Mouse (Mus musculus) stomach, postnatal 0 days (tissue): ENCODE measurements around the gene Krt4. TPM values are rescaled to one million over a fixed set of nuclear protein-coding genes. Genes with fewer than 3 reads are reported as not detected.

Experiments used
- ATAC-seq: fragments of 200-750 bp; cut with Nextera tagmentation; 2 replicates; pipeline ENCODE4 v1.8.0; 2017; ENCODE audit not compliant: low FRiP score, low TSS enrichment
- DNase-seq: peaks from one replicate; pipeline ENCODE4 v3.0.0-alpha.2; 2016; ENCODE audit warnings: low spot score
- H3K27ac ChIP-seq: fragments of 300-500 bp; sonication (generic); replicated peaks from 2 replicates; pipeline ENCODE4 v1.5.1; 2014; ENCODE audit warnings: mild to moderate bottlenecking, control low read depth
- H3K27me3 ChIP-seq: fragments of 300-500 bp; sonication (generic); 2 replicates; pipeline ENCODE4 v1.6.1; 2014; ENCODE audit warnings: low read length; ENCODE audit not compliant: control insufficient read depth, insufficient read depth
- H3K36me3 ChIP-seq: fragments of 300-500 bp; sonication (generic); 2 replicates; pipeline ENCODE4 v1.6.1; 2014; ENCODE audit warnings: low read length, mixed read lengths; ENCODE audit not compliant: control insufficient read depth, insufficient read depth
- H3K4me1 ChIP-seq: fragments of 300-500 bp; sonication (generic); replicated peaks from 2 replicates; pipeline ENCODE4 v1.6.1; 2014; ENCODE audit warnings: antibody characterized with exemption; ENCODE audit not compliant: control insufficient read depth, insufficient read depth
- H3K4me2 ChIP-seq: fragments of 300-500 bp; sonication (generic); replicated peaks from 2 replicates; pipeline ENCODE4 v1.6.1; 2014; ENCODE audit warnings: low read depth, mild to moderate bottlenecking, control low read depth, moderate library complexity
- H3K4me3 ChIP-seq: fragments of 300-500 bp; sonication (generic); 2 replicates; pipeline ENCODE4 v1.5.1; 2014; ENCODE audit warnings: low read depth, low read length, control low read depth
- H3K9ac ChIP-seq: fragments of 300-500 bp; sonication (generic); 2 replicates; pipeline ENCODE4 v1.6.1; 2014; ENCODE audit warnings: mild to moderate bottlenecking, low read length, control low read depth, mixed read lengths
- H3K9me3 ChIP-seq: fragments of 300-500 bp; sonication (generic); 2 replicates; pipeline ENCODE4 v1.6.1; 2016; ENCODE audit warnings: low read length; ENCODE audit not compliant: control insufficient read depth
- CTCF ChIP-seq: IDR thresholded peaks from 2 replicates; pipeline ENCODE4 v1.5.1; 2016; ENCODE audit warnings: antibody characterized with exemption, low read depth, mild to moderate bottlenecking, moderate library complexity
- EP300 ChIP-seq: optimal IDR thresholded peaks from 2 replicates; pipeline ENCODE3; 2016; ENCODE audit warnings: antibody characterized with exemption
- WGBS: fragments of 180-500 bp; shearing (Covaris S2); extraction: QIAGEN DNeasy Blood & Tissue Kit; methylation state at CpG from one replicate; pipeline ENCODE4 v1.1.7; 2014; 5-methylcytosine and 5-hydroxymethylcytosine counted together
- polyA plus RNA-seq: library from polyadenylated mRNA; unstranded; fragments of >200 nt; fragmentation: Nextera tagmentation; extraction: Ambion mirVana; gene quantifications from 2 replicates; pipeline ENCODE4 v1.2.1, GENCODE M21; 2015

The Krt4 gene
- polyA plus RNA-seq, 1 experiment from 2014 or later, result 4,471 TPM

- no peak for DNase-seq
- TF ChIP-seq CTCF, result no peak
- no peak for TF ChIP-seq EP300
- no peak overlapping the region for H3K9ac ChIP-seq
- no peak for ATAC-seq
- no peak overlapping the region for H3K27ac ChIP-seq
- no peaks in the 10 kb centered on the region; the same call in 1 of the 2 replicates for H3K4me1 ChIP-seq
- H3K36me3 ChIP-seq, result no peaks in the 10 kb centered on the region
- H3K4me3 ChIP-seq, result no peak overlapping the region
- H3K27me3 ChIP-seq, result no peaks in the 10 kb centered on the region
- WGBS, result 47% methylated on average over 6 of the region's 6 CpGs
- H3K9me3 ChIP-seq, result no peaks in the 10 kb centered on the region
- no peak overlapping the region for H3K4me2 ChIP-seq
Observed at GRCm38 (mm10) chr15:101933024-101933423, 8.5 kb upstream of the Krt4 start.

- peak overlapping the region; percentile 48 for H3K9ac ChIP-seq
- peak; percentile 81 for ATAC-seq
Observed at GRCm38 (mm10) chr15:101929666-101930065, 5.1 kb upstream of the Krt4 start.

GRCm38 (mm10) chr15:101929087-101929486 lies 4.6 kb upstream of the Krt4 start:
- H3K36me3 ChIP-seq, result no peaks in the 10 kb centered on the region
- no peak for TF ChIP-seq EP300
- no peak for TF ChIP-seq CTCF
- H3K9me3 ChIP-seq, result no peaks in the 10 kb centered on the region
- WGBS, result 19% methylated on average over 9 of the region's 9 CpGs
- ATAC-seq (peak; percentile 56), DNase-seq (peak; percentile 74)
- H3K4me1 ChIP-seq, result no peaks in the 10 kb centered on the region; the same call in 1 of the 2 replicates
- H3K27me3 ChIP-seq, result no peaks in the 10 kb centered on the region
- peak overlapping the region; percentile 74 for H3K27ac ChIP-seq
- peak overlapping the region; percentile 47 for H3K4me2 ChIP-seq
- peak overlapping the region; percentile 48; the same call in 1 of the 2 replicates for H3K9ac ChIP-seq
- H3K4me3 ChIP-seq, result peak overlapping the region; percentile 27

More at GRCm38 (mm10) chr15:101929666-101930065, 5.1 kb upstream of the Krt4 start:
- 5% methylated on average over 17 of the region's 17 CpGs for WGBS
- TF ChIP-seq EP300 (no peak), CTCF (no peak)
- Histone ChIP-seq H3K27me3 (no peaks in the 10 kb centered on the region), H3K4me3 (peak overlapping the region; percentile 27), H3K27ac (peak overlapping the region; percentile 74), H3K4me1 (no peaks in the 10 kb centered on the region; the same call in 1 of the 2 replicates), H3K36me3 (no peaks in the 10 kb centered on the region), H3K4me2 (peak overlapping the region; percentile 47), H3K9me3 (no peaks in the 10 kb centered on the region)
- peak; percentile 90 for DNase-seq

DNA sequence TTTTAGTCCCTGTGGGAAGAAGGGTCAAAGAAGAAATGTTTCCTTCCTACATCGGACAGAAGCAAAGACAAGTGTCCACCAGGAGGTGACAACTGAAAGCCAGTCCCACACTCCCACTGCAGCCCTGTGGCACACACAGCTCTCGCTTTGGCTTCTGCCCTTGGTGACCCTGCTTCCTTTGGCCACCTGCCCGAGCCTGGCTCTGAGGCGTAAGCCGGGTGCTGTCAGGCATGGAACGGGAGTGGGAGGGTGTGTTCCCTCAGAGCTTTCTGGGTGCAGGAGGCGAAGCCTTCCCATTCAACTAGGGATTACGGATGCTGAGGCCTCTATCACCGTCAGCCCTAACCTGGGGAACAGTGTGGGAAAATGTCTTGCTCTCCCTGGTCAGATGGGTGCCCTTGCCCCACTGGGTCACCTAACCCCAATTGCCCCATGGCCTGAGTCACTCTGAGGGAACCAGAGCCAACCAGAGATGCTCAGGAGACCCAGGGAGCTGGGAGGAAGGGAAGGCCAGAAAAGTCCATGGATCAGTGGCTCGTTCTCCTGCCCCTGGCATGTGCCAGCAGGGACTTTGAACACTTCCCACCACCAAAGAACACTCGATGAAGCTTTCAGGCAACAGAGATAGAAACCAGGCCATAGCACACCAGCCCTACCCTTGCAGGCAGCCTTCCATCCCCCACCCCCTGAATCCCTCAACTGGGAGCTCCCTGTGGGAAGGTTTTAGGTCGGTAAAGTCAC lies 3.0 kb upstream of the Krt4 start:
- 48% methylated on average over 12 of the region's 12 CpGs for WGBS
- no peak for ATAC-seq

GRCm38 (mm10) chr15:101925041-101925440 lies 506 bp upstream of the Krt4 start:
- Histone ChIP-seq H3K4me1 (no peaks in the 10 kb centered on the region; the same call in 1 of the 2 replicates), H3K9ac (no peak overlapping the region), H3K4me3 (no peak overlapping the region), H3K27me3 (no peaks in the 10 kb centered on the region), H3K27ac (no peak overlapping the region), H3K4me2 (no peak overlapping the region), H3K9me3 (no peaks in the 10 kb centered on the region), H3K36me3 (no peaks in the 10 kb centered on the region)
- 73% methylated on average over 1 of the region's 1 CpGs for WGBS
- DNase-seq (no peak), ATAC-seq (no peak)
- TF ChIP-seq EP300 (no peak), CTCF (no peak)

More for the DNA sequence above, 3.0 kb upstream of the Krt4 start:
- Histone ChIP-seq H3K4me2 (no peak overlapping the region), H3K9ac (no peak overlapping the region), H3K27me3 (no peaks in the 10 kb centered on the region), H3K27ac (0 out of 2 replicates have a peak overlapping the region, but pooled peaks have one; percentile 45), H3K4me3 (no peak overlapping the region), H3K36me3 (no peaks in the 10 kb centered on the region), H3K9me3 (no peaks in the 10 kb centered on the region), H3K4me1 (no peaks in the 10 kb centered on the region; the same call in 1 of the 2 replicates)
- TF ChIP-seq CTCF (peak; percentile 25), EP300 (no peak)
- peak; percentile 58 for DNase-seq

- no peaks in the 10 kb centered on the region for H3K9me3 ChIP-seq
- no peak overlapping the region for H3K4me3 ChIP-seq
- H3K4me2 ChIP-seq, result no peak overlapping the region
- WGBS, result 85% methylated on average over 2 of the region's 2 CpGs
- no peak overlapping the region for H3K9ac ChIP-seq
- H3K27me3 ChIP-seq, result no peaks in the 10 kb centered on the region
- H3K36me3 ChIP-seq, result no peaks in the 10 kb centered on the region
- DNase-seq, result no peak
- TF ChIP-seq EP300 (no peak), CTCF (no peak)
- H3K27ac ChIP-seq, result no peak overlapping the region
- ATAC-seq, result no peak
- H3K4me1 ChIP-seq, result no peaks in the 10 kb centered on the region
Observed at GRCm38 (mm10) chr15:101922296-101922695, 2.2 kb downstream of the Krt4 start.
